Mouse (Mus musculus) kidney, adult 2 months (tissue): ENCODE results near the gene Ranbp2. TPM values are rescaled to one million over a fixed set of nuclear protein-coding genes. Genes with fewer than 3 reads are reported as not detected.
A peak's percentile ranks its signal among the peaks of the same experiment; 100 is the strongest.

ENCODE experiments used
- DNase-seq: peaks from one replicate; pipeline ENCODE4 v3.0.0; 2021
- H3K27ac ChIP-seq: fragments of 200-500 bp; 2 replicates; pipeline ENCODE4 v1.5.1; 2012; ENCODE audit warnings: low read depth, low read length, control low read depth, inconsistent platforms; ENCODE audit not compliant: insufficient read depth
- H3K27me3 ChIP-seq: fragments of 200-500 bp; replicated peaks from 2 replicates; pipeline ENCODE4 v1.6.1; 2012; ENCODE audit warnings: mild to moderate bottlenecking, moderate library complexity, low read length, inconsistent platforms; ENCODE audit not compliant: control insufficient read depth, insufficient read depth
- H3K36me3 ChIP-seq: fragments of 200-500 bp; 2 replicates; pipeline ENCODE4 v1.6.1; 2012; ENCODE audit warnings: mild to moderate bottlenecking, moderate library complexity, low read length, inconsistent platforms; ENCODE audit not compliant: control insufficient read depth, insufficient read depth
- H3K4me1 ChIP-seq: fragments of 200-500 bp; 2 replicates; pipeline ENCODE4 v1.6.1; 2011; ENCODE audit warnings: low read length; ENCODE audit not compliant: control insufficient read depth, insufficient read depth
- H3K4me3 ChIP-seq: fragments of 200-500 bp; 2 replicates; pipeline ENCODE4 v1.5.1; 2011; ENCODE audit warnings: mild to moderate bottlenecking, low read depth, low read length, control low read depth; ENCODE audit not compliant: insufficient read depth
- CTCF ChIP-seq: fragments of 200-500 bp; conservative IDR thresholded peaks from 2 replicates; pipeline ENCODE4 v1.5.1; 2011; ENCODE audit warnings: low read depth, mild to moderate bottlenecking, control low read depth, low read length, moderate library complexity, mixed read lengths; ENCODE audit not compliant: insufficient read depth, insufficient read length
- POLR2A ChIP-seq: fragments of 200-500 bp; IDR thresholded peaks from one replicate; pipeline ENCODE4 v1.6.1; 2011; ENCODE audit warnings: low read depth, low read length, control low read depth
- WGBS: fragments of 180-500 bp; shearing (Covaris S2); methylation state at CpG from one replicate; pipeline ENCODE4 v1.1.7; 2018; 5-methylcytosine and 5-hydroxymethylcytosine counted together
- polyA plus RNA-seq: library from polyadenylated mRNA; depleted of rRNA; stranded (reverse); fragments of >200 nt; gene quantifications from 2 replicates; pipeline ENCODE4 v1.2.3, GENCODE M21; 2012

Ranbp2 gene
- polyA plus RNA-seq, 1 experiment: 5.3 TPM

DNA sequence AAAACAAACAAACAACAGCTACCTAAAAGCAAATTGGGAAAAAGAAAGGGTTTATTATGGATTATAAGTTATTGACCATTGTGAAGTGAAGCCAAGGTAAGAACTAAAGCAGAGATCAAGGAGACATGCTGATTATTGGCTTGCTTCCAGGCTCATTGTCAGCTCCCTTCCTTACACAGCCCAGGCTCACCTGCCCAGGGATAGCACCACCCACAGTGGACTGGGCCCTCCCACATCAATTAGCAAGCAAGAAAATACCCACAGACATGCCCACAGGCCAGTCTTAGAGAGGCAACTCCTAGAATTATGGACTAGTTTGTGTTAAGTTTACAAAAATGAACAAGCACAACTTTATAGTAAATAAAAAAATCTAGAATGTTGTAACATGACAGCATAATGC is 33.9 kb upstream of the Ranbp2 start:
- Histone ChIP-seq H3K27me3 (no peaks in the 10 kb centered on the region), H3K36me3 (peaks cover 5% of the 10 kb centered on the region)
- TF ChIP-seq POLR2A: no peak
- no peak for TF ChIP-seq CTCF

DNA sequence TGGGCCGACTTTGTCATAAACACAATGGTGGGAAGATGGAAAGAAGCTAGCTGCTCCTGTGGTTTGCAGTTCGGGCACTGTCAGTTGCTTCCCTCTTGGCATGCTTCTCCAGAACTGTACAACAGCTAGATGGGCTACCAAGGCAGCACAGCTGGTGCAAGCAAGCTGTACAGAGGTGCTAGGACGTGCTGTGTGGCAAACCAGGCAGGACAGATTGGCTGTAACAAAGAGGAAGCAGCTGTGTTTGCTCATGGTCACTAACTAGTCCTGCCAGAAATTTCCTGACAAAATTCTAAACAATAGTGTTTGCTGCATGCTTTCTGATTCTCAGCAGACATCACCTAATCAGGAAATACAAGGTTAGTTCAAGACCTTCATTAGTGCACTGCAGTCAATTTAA is 30.0 kb upstream of the Ranbp2 start:
- WGBS: 72% methylated on average over 3 of the region's 3 CpGs
- Histone ChIP-seq H3K4me3 (no peak overlapping the region), H3K27me3 (no peaks in the 10 kb centered on the region), H3K4me1 (no peaks in the 10 kb centered on the region), H3K27ac (no peak overlapping the region), H3K36me3 (peaks cover 4% of the 10 kb centered on the region)
- DNase-seq: no peak
- TF ChIP-seq POLR2A (no peak), CTCF (no peak)

More for the DNA sequence above, 33.9 kb upstream of the Ranbp2 start:
- no peak overlapping the region for H3K27ac ChIP-seq
- no peak overlapping the region for H3K4me3 ChIP-seq
- DNase-seq: no peak
- no peaks in the 10 kb centered on the region for H3K4me1 ChIP-seq

DNA sequence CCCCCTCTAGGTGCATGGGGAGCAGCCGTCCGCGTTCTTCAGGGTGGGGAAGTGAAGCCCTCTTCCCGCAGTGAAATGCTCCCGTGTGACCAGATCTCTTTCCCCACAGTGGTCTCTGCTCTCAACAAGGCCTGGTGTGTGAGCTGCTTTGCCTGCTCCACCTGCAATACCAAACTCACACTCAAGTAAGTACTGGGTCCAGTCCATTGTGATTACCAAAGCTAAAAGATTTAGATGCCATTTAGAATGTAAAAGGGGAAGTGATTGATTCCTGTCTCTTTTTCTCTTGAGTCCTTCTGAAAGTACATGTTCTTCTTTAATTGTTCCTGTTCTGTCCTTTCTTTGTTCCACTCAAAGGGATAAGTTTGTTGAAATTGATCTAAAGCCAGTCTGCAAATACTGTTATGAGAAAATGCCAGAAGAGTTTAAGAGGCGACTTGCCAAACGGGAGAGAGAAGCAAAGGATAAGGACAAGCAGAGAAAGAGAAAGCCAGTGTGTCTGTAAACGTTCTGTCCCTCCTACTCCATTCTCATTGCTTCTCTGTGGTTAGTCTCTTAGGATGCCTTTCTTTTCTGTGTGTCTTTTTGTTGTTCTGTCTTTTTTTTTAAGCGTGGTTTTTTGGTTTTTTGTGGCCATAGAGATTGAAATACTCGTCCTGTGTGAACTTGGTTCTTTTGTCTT is 28.3 kb upstream of the Ranbp2 start:
- WGBS: 90% methylated on average over 10 of the region's 10 CpGs
- Histone ChIP-seq H3K4me3 (no peak overlapping the region), H3K27me3 (no peaks in the 10 kb centered on the region), H3K4me1 (no peaks in the 10 kb centered on the region), H3K27ac (no peak overlapping the region), H3K36me3 (peaks cover 5% of the 10 kb centered on the region)
- TF ChIP-seq POLR2A: no peak
- no peak for TF ChIP-seq CTCF
- no peak for DNase-seq

DNA sequence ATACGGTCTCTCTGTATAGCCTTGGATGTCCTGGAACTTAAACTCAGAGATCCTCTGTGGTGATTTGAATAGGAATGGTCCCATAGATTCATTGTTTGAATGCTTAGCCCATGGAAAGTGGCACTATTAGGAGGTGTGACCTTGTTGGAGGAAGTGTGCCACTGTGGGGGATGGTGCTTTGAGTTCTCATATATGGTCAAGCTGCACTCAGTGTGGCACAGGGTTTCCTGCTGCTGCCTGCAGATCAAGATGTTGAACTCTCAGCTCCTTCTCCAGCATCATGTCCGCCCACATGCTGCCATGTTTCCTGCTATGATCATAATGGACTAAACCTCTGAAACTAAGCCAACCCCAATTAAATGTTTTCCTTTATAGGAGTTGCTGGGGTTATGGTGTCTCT is 18.8 kb upstream of the Ranbp2 start:
- Histone ChIP-seq H3K36me3 (peaks cover 3% of the 10 kb centered on the region; the same call in 1 of the 2 replicates), H3K27me3 (no peaks in the 10 kb centered on the region), H3K27ac (no peak overlapping the region), H3K4me1 (no peaks in the 10 kb centered on the region), H3K4me3 (no peak overlapping the region)
- no peak for TF ChIP-seq POLR2A
- TF ChIP-seq CTCF: no peak
- WGBS: 99% methylated on average over 2 of the region's 2 CpGs
- no peak for DNase-seq

DNA sequence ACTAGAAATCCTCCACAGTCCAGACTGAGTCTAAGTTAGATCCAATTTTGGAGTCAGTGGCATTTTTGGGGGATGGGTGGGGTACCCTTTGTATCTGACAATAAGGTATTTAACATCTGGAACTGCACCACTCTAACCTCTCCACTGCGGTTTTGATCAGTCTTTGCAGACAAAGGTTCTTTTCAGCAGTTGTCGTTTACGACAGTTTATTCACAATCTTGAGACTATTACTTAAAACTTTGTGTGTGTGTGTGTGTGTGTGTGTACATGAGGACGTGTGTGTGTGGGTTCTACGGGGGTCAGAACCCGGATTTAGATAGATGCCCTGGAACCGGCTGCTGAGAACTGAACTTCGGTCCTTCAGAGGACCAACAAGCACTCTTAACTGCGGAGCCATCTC is 870 bp upstream of the Ranbp2 start:
- H3K27ac ChIP-seq: peak overlapping the region; percentile 84; the same call in 1 of the 2 replicates
- H3K4me3 ChIP-seq: peak overlapping the region; percentile 72
- TF ChIP-seq CTCF (no peak), POLR2A (no peak)
- H3K27me3 ChIP-seq: no peaks in the 10 kb centered on the region
- 10% methylated on average over 9 of the region's 9 CpGs for WGBS
- H3K4me1 ChIP-seq: peaks cover 9% of the 10 kb centered on the region; the same call in 1 of the 2 replicates
- DNase-seq: no peak
- H3K36me3 ChIP-seq: no peaks in the 10 kb centered on the region

DNA sequence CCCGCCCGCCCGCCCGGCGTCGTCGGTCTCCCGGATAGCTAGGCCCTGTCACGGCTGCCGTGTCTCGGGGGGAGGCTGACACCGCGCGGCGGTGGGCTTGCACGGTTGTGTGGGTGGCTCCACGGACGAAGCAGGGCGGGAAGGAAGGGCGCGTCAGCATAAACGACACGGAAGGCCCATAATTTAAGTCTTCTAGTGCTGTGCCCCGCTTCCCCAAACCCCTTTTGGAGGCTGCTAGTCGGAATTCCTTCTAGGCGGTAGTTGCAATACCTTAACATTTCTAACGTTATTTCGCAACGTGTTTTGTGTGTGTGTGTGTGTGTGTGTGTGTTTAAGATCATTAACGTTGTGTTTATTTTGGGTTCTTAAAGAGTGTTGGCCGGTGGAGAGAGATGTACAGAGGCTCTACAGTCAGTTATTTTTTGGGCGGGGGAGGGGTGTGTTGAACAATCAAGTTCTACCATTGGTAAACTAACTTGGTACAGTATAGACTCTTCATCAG is 611 bp downstream of the Ranbp2 start:
- no peak for TF ChIP-seq CTCF
- no peak for TF ChIP-seq POLR2A
- DNase-seq: no peak
- Histone ChIP-seq H3K4me1 (peaks cover 9% of the 10 kb centered on the region; the same call in 1 of the 2 replicates), H3K4me3 (peak overlapping the region; percentile 87), H3K27ac (peak overlapping the region; percentile 25), H3K36me3 (no peaks in the 10 kb centered on the region), H3K27me3 (no peaks in the 10 kb centered on the region)
- under 1% methylated on average over 30 of the region's 32 CpGs for WGBS

DNA sequence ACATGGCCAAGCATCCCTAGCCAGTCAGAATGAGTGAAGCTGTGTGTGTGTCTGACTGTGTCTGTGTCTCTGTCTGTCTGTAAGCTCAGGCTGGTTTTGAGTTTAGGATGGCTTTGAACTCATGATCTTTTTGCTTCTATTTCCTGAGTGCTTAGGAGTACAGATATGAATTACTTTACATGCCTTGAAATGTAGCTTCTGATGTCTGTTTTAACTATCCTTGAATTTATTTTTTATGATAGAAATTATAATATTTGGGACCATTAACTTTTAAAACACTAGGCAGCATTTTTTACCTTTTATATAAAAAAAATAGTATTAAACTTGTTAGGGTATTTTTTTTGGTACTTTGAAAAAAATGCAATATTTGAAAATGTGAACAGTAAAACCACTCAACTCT is 4.9 kb downstream of the Ranbp2 start:
- Histone ChIP-seq H3K4me3 (no peak overlapping the region), H3K4me1 (peaks cover 2% of the 10 kb centered on the region; the same call in 1 of the 2 replicates), H3K27ac (no peak overlapping the region), H3K27me3 (no peaks in the 10 kb centered on the region), H3K36me3 (no peaks in the 10 kb centered on the region; the same call in 1 of the 2 replicates)
- no peak for DNase-seq
- TF ChIP-seq POLR2A (no peak), CTCF (no peak)

DNA sequence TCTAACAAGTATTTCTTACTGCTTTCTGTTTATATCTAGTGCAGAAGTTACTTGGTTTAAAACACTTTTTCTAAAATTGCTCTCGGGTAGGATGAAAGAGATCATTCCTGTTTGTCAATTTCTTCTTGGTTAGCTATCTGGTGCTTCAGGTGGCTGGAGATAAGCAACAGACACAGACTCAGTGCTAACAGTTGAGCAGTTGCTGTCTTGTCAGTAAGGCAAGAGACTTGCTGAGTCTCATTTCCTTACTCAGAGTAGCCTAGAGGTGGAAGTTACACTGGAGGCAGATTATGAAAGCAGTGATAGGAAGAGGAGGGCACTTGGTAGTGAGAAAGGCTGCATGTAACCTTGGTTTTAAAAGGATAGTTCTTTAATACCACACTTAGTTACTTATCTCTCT is 5.5 kb downstream of the Ranbp2 start:
- H3K4me3 ChIP-seq: no peak overlapping the region
- peaks cover 2% of the 10 kb centered on the region; the same call in 1 of the 2 replicates for H3K4me1 ChIP-seq
- no peak overlapping the region for H3K27ac ChIP-seq
- H3K36me3 ChIP-seq: no peaks in the 10 kb centered on the region; the same call in 1 of the 2 replicates
- no peak for TF ChIP-seq POLR2A
- TF ChIP-seq CTCF: no peak
- DNase-seq: no peak
- WGBS: 94% methylated on average over 1 of the region's 1 CpGs
- no peaks in the 10 kb centered on the region for H3K27me3 ChIP-seq
